Mouse (Mus musculus) gastrocnemius, adult 2 months (tissue): ENCODE measurements at regions not wholly inside any gene's neighbourhood (a gene's known extent, or its start where the extent isn't known, plus 50 kb on each side); places are given as distances from the start of the nearest gene placed in this dataset.

Experiments
- DNase-seq: peaks from one replicate; pipeline ENCODE4 v3.0.0; 2022
- H3K27ac ChIP-seq: fragments of 200-600 bp; 2 replicates; pipeline ENCODE4 v1.8.1; 2022; ENCODE audit warnings: mild to moderate bottlenecking
- H3K4me3 ChIP-seq: fragments of 200-600 bp; 2 replicates; pipeline ENCODE4 v1.8.1; 2022; ENCODE audit warnings: mild to moderate bottlenecking, moderate library complexity
- CTCF ChIP-seq: fragments of 200-600 bp; IDR thresholded peaks from 2 replicates; pipeline ENCODE4 v1.8.1; 2022; ENCODE audit warnings: antibody characterized with exemption, mild to moderate bottlenecking, moderate library complexity
- intact Hi-C: fragments of 180-260 bp; cut with DNase I; formaldehyde crosslinking; loops from one replicate; pipeline ENCODE4 v1.15.1; 2025

GRCm38 (mm10) chr5:111877165-111877793, 143.6 kb downstream of the Gm26897 start:
- Histone ChIP-seq H3K27ac (peak overlapping the region; percentile 75), H3K4me3 (no peak overlapping the region)
- DNase-seq, result peak; percentile 38
- intact Hi-C loops, result no loop called here
- TF ChIP-seq CTCF, result no peak

GRCm38 (mm10) chr5:111879044-111879443, 145.3 kb downstream of the Gm26897 start:
- H3K4me3 ChIP-seq, result no peak overlapping the region
- TF ChIP-seq CTCF, result no peak
- peak overlapping the region; percentile 81; the same call in 1 of the 2 replicates for H3K27ac ChIP-seq
- no peak for DNase-seq
- intact Hi-C loops, result no loop called here

DNA sequence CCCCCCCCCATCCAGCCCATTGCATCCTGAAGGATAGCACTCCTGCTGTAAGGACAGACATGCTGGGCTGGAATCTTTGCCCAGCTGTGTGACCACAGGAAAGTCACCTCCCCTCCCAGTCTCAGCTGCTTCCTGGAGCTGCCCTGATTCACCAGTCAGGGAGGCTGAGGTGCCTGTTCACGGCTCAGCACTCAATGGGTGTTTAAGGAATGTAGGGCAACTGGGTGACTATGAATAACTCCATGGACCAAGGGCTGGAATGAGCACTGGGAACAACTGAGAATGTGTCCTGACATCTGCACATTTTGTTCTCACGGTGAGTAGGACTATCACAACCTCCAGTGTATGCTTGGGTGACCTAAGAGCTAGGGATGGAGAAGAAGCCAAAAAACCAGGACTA, 146.5 kb downstream of the Gm26897 start:
- Histone ChIP-seq H3K4me3 (no peak overlapping the region), H3K27ac (peak overlapping the region; percentile 81)
- intact Hi-C loops, result no loop called here
- TF ChIP-seq CTCF, result no peak
- no peak for DNase-seq

DNA sequence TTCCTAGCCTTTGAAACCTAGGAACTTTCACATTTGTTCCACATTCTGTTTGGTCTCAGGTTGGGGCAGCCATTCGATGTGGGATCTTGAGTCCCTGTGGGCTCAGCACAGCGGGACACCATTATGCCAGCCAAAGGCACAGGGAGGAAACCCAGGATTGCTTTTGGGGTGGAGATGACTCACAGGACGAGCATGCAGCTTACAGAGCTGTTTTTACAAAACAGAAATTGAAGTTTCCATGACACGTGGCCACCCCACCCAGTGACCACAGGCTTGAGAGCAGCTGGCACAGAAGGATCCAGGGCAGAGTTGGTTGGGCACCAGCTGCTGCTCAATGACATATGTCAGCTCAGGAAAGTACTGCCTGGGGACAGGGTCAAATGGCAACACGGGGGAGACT, 147.8 kb downstream of the Gm26897 start:
- TF ChIP-seq CTCF, result no peak
- intact Hi-C loops, result no loop called here
- peak overlapping the region; percentile 81 for H3K27ac ChIP-seq
- peak; percentile 77 for DNase-seq
- no peak overlapping the region for H3K4me3 ChIP-seq

GRCm38 (mm10) chr5:111887281-111887680, 153.6 kb downstream of the Gm26897 start:
- Histone ChIP-seq H3K27ac (no peak overlapping the region), H3K4me3 (no peak overlapping the region)
- TF ChIP-seq CTCF, result no peak
- no peak for DNase-seq
- intact Hi-C loops, result no loop called here

DNA sequence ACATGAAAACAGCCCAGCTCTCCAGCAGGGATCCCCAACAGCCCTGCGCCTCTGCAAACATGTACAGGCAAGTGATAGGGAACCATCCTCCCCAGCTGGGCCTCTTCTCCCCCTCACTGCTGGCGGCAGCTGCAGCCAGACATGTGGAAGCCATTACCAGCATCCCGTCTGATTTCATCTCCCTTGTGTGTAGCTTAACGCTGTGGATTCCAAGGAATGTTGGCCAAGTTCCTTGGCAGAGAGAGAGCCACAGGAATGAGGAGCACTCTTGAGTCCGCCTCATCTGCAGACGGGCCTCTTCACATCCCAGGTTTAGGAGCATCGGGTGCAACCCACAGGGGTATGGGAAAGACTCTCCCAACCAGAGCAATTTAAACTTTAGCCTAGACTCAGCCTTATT, 157.1 kb downstream of the Gm26897 start:
- intact Hi-C loops, result no loop called here

GRCm38 (mm10) chr5:111891261-111891693, 157.6 kb downstream of the Gm26897 start:
- peak; percentile 75 for DNase-seq

More for the DNA sequence above, 157.1 kb downstream of the Gm26897 start:
- no peak overlapping the region for H3K4me3 ChIP-seq
- DNase-seq, result peak; percentile 87
- H3K27ac ChIP-seq, result peak overlapping the region; percentile 84
- no peak for TF ChIP-seq CTCF

GRCm38 (mm10) chr5:111892956-111893355, 159.2 kb downstream of the Gm26897 start:
- intact Hi-C loops, result no loop called here
- Histone ChIP-seq H3K4me3 (no peak overlapping the region), H3K27ac (peak overlapping the region; percentile 71)
- TF ChIP-seq CTCF, result no peak
- no peak for DNase-seq

More at GRCm38 (mm10) chr5:111891261-111891693, 157.6 kb downstream of the Gm26897 start:
- Histone ChIP-seq H3K4me3 (no peak overlapping the region), H3K27ac (peak overlapping the region; percentile 84)
- intact Hi-C loops, result no loop called here
- TF ChIP-seq CTCF, result no peak

DNA sequence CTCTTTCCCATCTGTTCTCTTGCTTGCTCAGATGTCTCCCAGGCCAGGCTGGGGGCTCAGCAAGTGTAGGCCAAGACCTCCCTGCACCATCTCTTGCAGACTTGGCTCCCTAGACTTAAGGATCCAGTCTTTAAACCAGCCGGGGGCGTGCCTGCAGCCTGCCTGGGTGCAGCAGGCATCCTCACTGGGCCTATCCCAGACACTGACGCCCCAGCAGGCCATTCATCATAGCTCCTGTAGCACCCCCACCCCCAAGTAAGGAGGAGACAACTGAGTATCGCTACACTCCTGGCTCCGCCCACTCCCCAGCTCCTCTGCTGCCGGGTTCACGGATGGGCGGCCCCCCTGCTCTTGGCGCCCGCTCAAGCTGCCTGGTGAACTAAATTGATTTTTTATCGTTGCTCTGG, 160.2 kb downstream of the Gm26897 start:
- intact Hi-C loops, result no loop called here
- peak overlapping the region; percentile 38 for H3K4me3 ChIP-seq
- TF ChIP-seq CTCF, result no peak
- DNase-seq, result peak; percentile 85
- H3K27ac ChIP-seq, result peak overlapping the region; percentile 71

DNA sequence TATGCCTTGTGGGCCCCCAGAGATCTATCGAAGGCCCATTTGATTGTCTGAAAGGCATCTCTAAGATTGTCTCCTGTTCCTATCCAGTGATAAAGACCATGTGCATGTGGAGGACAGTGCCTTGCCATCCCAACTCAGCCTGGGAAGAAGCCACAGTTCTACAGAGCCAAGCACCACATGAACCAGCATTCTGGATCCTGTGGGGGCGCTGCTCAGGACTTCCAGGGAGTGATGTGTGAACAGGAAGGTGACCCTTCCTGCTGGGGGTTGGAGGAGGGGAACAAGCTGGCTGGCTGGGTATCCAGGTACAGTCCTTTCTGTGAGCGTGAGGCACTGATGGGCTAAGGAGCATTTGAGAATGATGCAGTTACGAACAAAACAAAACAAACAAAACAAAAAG, 163.8 kb downstream of the Gm26897 start:
- TF ChIP-seq CTCF, result no peak
- Histone ChIP-seq H3K4me3 (no peak overlapping the region), H3K27ac (no peak overlapping the region)
- intact Hi-C loops, result no loop called here
- DNase-seq, result no peak

DNA sequence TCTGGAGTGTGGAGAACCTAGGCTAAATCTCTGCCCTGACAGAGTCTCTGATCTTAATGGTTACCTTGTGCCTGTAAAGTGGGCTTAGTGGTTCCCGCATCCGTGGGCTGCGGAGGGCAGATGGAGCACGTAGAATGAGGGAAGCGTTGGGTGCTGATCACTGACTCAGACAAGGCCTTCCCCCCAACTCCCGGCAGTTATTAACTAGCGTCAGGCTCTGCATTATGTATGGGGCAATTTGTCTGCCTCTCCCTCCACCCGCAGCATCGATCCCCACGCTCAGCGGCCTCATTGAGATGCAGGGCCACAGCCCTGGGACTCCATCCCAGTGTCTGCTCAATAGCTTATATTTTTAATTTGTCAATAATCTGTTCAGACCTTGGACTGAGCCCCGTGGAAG, 164.8 kb downstream of the Gm26897 start:
- Histone ChIP-seq H3K4me3 (no peak overlapping the region), H3K27ac (no peak overlapping the region)
- DNase-seq, result no peak
- TF ChIP-seq CTCF, result no peak
- intact Hi-C loops, result no loop called here

GRCm38 (mm10) chr5:111901197-111901596, 167.5 kb downstream of the Gm26897 start:
- Histone ChIP-seq H3K27ac (no peak overlapping the region), H3K4me3 (no peak overlapping the region)
- intact Hi-C loops, result no loop called here
- TF ChIP-seq CTCF, result no peak
- no peak for DNase-seq

GRCm38 (mm10) chr5:111901678-111902077, 168.0 kb downstream of the Gm26897 start:
- peak; percentile 34 for DNase-seq
- intact Hi-C loops, result no loop called here
- no peak for TF ChIP-seq CTCF
- Histone ChIP-seq H3K27ac (no peak overlapping the region), H3K4me3 (no peak overlapping the region)

DNA sequence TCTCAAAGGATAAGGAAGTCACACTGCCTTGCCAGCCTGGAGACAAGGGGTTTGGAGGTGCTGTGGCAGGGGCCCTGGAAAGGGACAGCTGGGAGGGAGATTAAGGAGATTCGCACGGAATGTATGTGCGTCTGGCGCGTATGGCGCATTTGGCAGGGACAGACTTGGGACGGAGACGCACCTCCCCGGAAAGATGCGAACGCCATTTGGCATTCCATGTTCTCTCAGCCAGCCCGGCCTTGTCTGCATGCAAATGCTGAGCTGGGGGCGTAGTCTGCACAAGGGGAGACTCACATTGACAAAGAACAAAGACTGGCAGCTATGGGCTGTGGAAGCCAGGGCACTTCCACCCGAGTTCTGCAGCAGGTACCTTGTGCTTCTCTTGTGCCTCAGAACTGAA, 174.4 kb downstream of the Gm26897 start:
- intact Hi-C loops, result no loop called here
- H3K4me3 ChIP-seq, result no peak overlapping the region
- no peak for TF ChIP-seq CTCF
- no peak for DNase-seq
- no peak overlapping the region for H3K27ac ChIP-seq

- H3K27ac ChIP-seq, result no peak overlapping the region
- no peak overlapping the region for H3K4me3 ChIP-seq
- TF ChIP-seq CTCF, result no peak
- no peak for DNase-seq
- intact Hi-C loops, result no loop called here
These were observed 176.8 kb downstream of the Gm26897 start for GRCm38 (mm10) chr5:111910514-111910913.
